Mouse (Mus musculus) cerebral cortex, adult 2 months (tissue): ENCODE results near the gene Snx1.

ENCODE experiments used
- WGBS: fragments of 180-500 bp; shearing (Covaris S2); methylation state at CpG from one replicate; pipeline ENCODE4 v1.1.7; 2018; 5-methylcytosine and 5-hydroxymethylcytosine counted together

Snx1 gene

GRCm38 (mm10) chr9:66042331-66042730 lies 84.1 kb downstream of the Snx1 start:
- WGBS = 88% methylated on average over 4 of the region's 4 CpGs

GRCm38 (mm10) chr9:66040801-66041200 lies 85.6 kb downstream of the Snx1 start:
- 34% methylated on average over 3 of the region's 3 CpGs for WGBS

- WGBS = 60% methylated on average over 4 of the region's 4 CpGs
Observed at GRCm38 (mm10) chr9:66039290-66039689, 87.1 kb downstream of the Snx1 start.

GRCm38 (mm10) chr9:66038581-66038980 lies 87.8 kb downstream of the Snx1 start:
- 93% methylated on average over 4 of the region's 4 CpGs for WGBS
